Mouse (Mus musculus): ENCODE data around the gene Muc1. TPM values are rescaled to one million over a fixed set of nuclear protein-coding genes. Genes with fewer than 3 reads are reported as not detected.
A peak's percentile ranks its signal among the peaks of the same experiment; 100 is the strongest.

The Muc1 gene
- total RNA-seq, 2 experiments from 2014 or later: 0.44 to 1.1 TPM

DNA sequence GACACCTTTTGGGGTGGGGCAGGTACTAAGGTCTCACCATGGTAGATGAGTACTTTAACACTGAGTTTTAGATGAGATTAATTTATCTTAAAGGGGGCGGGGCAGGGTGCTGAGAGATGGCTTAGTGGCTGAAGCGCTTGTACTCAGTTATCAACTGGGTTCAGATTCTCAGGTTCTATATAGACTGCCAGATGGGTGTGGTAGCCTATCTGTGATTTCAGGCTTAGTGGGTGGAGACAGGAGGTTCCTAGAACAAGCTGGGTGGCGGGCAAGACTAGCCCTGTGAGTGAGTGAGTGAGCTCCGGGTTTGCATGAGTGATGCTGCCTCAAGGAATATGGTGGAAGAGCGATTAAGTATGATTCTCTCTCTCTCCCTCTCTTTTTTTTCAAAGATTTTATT is 26.1 kb downstream of the Muc1 start:
- intact Hi-C loops (cut with DNase I): no loop called here
- DNase-seq (ENCODE audit: low spot score in 2 of 2): no peak

DNA sequence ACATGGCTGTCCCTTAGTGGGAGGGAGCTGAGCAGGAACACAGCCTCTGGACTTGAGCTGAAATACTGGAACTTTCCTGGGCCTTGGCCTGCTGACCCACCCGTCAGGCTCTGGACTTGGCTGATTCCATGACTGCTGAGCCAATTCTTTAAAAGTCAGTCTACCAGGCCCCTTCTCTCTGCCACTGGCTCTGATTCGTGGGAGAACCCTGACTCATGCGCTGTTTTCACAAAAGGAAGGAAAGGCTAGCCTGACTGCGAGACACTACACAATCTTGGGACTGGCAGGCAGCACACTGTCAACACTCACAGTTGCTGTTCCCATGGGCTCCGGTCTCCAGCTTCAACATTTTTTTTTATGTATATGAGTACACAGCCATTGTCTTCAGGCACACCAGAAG is 27.3 kb downstream of the Muc1 start:
- intact Hi-C loops (cut with DNase I): no loop called here
- no peak for DNase-seq (ENCODE audit: low spot score in 2 of 2)

GRCm38 (mm10) chr3:89259076-89259475 is 30.2 kb downstream of the Muc1 start, which contains the start of gene Dpm3:
Gene Dpm3, plus strand, starts transcription at chr3:89259358.
- no peak for DNase-seq (ENCODE audit: low spot score in 2 of 2)
- intact Hi-C loops (cut with DNase I): no loop called here

DNA sequence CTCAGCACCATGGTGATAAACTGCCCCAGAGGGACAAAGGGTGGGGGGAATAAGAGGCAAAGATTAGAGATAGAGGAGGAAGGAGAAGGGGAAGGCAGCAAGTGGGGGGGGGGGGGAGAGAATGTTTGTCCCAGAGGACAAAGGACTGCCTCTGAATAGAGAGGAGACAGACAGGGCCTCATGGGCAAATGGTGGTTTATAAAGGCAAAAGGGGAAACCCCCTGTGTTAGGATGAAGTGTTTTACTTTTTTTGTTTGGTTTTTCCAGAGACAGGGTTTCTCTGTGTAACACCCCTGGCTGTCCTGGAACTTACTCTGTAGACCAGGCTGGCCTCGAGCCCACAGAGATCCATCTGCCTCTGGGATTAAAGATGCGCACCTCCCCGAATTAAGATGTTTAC is 31.4 kb downstream of the Muc1 start:
- DNase-seq (ENCODE audit: low spot score in 2 of 2): no peak
- intact Hi-C loops (cut with DNase I): no loop called here

DNA sequence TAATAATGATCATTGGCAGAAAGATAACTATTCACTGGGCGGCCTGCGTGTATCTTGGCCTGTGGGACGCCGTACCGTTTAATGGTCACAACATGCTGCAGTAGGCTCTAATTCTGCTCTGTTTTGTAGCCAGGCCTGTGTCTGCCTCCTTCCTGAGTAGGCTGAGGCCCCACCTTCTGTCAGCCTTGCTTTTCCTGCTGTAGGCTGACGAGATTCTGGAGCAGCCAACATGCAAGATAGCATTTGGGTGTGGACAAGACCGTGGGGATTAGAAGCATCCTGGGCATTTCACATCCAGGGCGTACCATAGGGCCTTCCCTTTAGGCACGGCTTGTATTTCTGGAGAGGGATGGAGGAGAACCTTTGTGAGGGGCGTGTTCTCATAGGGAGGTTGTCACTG is 33.6 kb downstream of the Muc1 start:
- intact Hi-C loops (cut with DNase I): no loop called here

GRCm38 (mm10) chr3:89266439-89266893 is 37.6 kb downstream of the Muc1 start:
- peak; percentile 78 to 84 for DNase-seq (ENCODE audit: low spot score in 2 of 2)
- intact Hi-C loops (cut with DNase I): no loop called here

More for the DNA sequence above, 33.6 kb downstream of the Muc1 start:
- DNase-seq (ENCODE audit: low spot score in 2 of 2): no peak

- DNase-seq (ENCODE audit: low spot score in 2 of 2): no peak
- intact Hi-C loops (cut with DNase I): loop anchor here (2.0 kb wide), 1 partner anchor 14 kb away; no protein-coding TSS in a partner anchor
These were observed 40.1 kb downstream of the Muc1 start for GRCm38 (mm10) chr3:89268916-89269315.

DNA sequence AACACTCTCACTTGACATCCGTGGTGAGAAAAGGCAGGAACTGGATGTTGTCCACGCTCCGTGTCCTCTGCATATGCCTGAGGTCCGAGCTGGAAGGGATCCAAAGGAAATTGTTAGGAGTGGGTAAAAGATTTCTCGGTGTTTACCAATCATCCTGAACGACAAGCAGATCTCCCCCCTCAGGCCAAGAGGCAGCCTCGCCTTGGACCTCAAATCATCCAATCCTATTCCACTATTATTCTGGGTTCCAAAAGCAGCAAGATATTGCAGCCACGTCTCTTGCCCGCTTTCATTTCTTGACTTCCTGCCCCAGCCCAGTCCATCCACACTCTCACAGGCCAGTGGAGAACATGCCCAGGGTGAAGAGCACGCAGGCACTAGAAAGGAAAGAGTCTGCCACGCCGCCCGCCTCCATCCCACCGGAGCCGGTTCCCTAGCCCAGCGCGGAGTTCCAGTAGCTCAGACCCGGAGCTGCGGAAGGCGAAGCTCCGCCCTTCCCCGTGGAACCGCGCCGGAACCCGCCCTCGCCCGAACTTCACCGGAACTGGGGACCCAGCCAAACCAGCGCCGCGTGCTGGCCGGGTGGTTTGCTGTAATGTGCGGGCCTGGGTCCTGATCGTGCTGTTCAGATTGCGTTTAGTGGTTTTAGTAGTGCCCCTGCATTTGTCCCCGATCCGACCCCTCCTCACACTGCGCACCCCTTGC is 41.3 kb downstream of the Muc1 start, which contains the start of gene Slc50a1:
Gene Slc50a1 (minus strand): TSS at position 520 of the 705 bp plus-strand sequence.
- intact Hi-C loops (cut with DNase I): no loop called here

DNA sequence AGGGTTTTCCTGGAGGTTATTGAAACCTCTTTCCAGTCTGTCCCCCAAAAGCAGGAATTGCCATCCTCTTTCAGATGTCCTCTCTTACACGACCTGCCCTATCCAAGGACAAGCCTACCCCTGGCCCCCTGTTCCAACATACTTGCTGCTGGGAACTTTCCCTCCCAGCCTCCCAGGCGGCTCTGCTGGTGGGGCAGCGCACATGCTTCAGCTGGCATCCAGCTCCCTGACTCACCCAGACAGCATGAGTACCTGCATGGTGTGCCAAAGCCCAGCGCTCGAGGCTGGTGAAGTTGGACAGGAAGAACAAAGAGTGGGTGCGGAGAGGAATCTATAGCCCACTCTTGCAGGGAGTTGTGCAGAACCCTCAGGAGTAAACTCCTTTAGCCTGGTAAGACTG is 42.0 kb downstream of the Muc1 start:
- intact Hi-C loops (cut with DNase I): no loop called here
- peak; percentile 67 to 81 for DNase-seq (ENCODE audit: low spot score in 2 of 2)

More for the DNA sequence above, 41.3 kb downstream of the Muc1 start, which contains the start of gene Slc50a1:
- peak; percentile 85 to 86 for DNase-seq (ENCODE audit: low spot score in 2 of 2)

GRCm38 (mm10) chr3:89271760-89272159 is 42.9 kb downstream of the Muc1 start:
- no peak for DNase-seq (ENCODE audit: low spot score in 2 of 2)
- intact Hi-C loops (cut with DNase I): no loop called here

GRCm38 (mm10) chr3:89276061-89276460 is 47.2 kb downstream of the Muc1 start:
- DNase-seq (ENCODE audit: low spot score in 2 of 2): no peak
- intact Hi-C loops (cut with DNase I): no loop called here

DNA sequence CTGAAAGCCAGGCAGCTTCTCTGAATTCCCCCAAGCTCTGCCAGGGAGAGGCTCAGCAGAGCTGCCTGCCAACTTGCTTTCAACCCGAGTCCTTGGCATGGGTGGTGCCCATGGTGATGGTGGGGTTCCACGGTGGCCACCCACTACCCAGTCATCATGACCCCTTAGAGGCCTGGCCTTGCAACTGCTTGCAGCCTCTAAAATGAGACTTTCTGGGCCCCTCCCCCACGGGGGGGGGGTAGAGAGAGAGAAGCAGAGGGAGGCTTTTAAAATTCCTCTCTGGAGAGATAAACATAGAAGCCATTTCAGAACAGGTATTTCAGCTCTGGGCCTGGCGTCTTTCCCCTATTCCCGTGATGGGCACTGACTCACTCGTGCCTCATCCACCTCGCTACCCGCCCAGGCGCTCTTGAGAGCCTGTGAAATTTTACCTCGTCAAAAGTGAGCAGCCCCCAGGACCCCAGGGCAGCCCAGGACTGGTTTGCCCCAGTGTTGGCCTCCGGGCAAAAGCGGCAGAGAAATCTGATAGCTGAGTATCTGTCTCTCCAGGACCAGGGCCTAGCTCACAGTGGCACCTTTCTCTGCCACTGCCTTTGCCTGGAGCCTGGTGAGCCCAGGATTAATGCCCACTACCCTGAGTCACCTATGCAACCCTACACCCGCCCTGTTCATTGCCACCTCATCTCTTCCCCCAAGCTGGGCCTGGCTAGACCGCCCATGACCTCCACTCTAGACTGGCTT is 48.6 kb downstream of the Muc1 start:
- peak in 1 of 2 experiments; percentile 64 for DNase-seq (ENCODE audit: low spot score in 2 of 2)
- intact Hi-C loops (cut with DNase I): no loop called here

GRCm38 (mm10) chr3:89278107-89278506 is 49.2 kb downstream of the Muc1 start:
- no peak for DNase-seq (ENCODE audit: low spot score in 2 of 2)
- intact Hi-C loops (cut with DNase I): no loop called here

DNA sequence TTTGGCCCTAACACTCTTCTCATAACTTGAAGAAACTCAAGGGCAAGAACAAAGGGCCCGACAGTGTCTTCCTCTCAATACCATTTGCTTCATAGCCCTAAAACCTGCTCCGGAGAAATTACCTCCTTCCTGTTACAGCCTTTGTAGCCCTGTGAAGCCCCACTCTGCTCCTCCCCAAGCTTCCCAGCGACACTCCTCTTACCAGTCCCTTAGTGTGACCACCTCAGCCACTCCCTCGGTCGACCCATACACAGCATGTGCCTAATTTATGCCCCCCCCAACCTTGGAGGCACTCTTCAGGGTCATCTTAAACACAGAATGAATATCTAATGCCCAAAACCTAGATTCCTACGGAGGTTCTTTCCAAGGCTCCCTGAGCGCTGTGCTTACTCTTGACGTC is 49.8 kb downstream of the Muc1 start:
- intact Hi-C loops (cut with DNase I): no loop called here
- no peak for DNase-seq (ENCODE audit: low spot score in 2 of 2)

- peak; percentile 81 to 82 for DNase-seq (ENCODE audit: low spot score in 2 of 2)
- intact Hi-C loops (cut with DNase I): no loop called here
These were observed 50.5 kb downstream of the Muc1 start for GRCm38 (mm10) chr3:89279153-89279890.

DNA sequence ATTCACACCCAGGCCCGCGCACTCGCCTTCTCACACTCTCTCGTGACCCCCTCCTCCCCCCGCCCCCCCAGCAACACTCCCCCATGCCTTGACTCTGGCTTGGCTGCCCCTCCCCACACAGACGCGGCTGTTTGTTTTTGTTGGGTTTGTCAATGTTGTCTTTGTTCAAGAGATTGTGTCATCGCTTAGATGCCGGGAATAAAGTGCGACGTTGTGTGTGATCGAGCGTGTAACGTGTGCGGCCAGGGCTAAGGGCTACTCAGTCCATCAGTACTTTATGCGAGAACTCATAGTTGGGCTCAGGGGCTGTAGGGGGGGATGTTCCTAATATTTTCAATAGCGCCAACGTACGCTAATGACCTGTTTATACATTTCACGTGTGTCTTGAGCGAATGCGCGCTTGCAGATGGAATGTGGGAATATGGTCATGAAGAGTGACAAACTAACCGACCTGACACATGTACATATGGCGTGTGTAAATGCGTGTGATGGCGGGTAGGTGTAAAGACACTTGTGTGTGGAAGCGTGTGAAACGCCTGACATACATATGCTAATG is 51.3 kb downstream of the Muc1 start:
- intact Hi-C loops (cut with DNase I): no loop called here
- DNase-seq (ENCODE audit: low spot score in 2 of 2): no peak

GRCm38 (mm10) chr3:89280606-89281511 is 52.0 kb downstream of the Muc1 start, which contains the start of gene Efna1:
Gene Efna1, minus strand, starts transcription at chr3:89281142.
- DNase-seq (ENCODE audit: low spot score in 2 of 2): peak in 1 of 2 experiments; percentile 35
- intact Hi-C loops (cut with DNase I): no loop called here

DNA sequence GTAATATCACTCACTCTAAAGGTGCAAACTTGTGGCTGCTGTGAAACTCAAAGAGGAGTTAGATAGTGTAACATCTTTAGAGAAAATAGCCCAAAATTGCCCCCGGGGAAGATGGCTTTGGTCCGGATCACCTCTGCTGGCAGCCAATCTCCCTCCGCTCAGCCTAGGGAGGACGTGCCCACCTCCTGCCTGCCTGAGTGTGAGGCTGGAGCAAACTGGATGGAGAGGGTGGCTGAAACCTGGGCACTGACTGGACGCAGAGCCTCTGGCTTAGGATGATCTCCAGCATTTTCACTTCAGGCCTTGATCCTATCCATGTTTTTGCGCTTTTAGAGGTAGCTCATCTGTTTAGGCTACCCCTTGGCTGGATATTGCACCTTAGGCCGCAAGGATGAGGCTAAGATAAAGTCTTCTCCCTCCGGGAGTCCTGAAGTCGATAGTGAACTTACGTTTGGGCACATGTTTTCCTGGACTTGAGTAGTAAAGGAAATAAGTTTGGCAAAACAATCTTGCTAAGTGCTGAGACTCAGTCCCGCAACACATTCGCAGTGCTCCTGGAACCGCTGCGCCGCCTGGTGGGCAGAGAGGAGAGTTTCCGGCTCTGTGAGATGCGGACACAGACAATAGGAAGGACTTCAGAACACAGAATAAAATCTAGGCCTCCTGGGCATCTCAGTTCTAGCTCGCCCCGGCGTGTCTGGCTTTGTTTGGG is 52.9 kb downstream of the Muc1 start:
- peak; percentile 81 for DNase-seq (ENCODE audit: low spot score in 2 of 2)
- intact Hi-C loops (cut with DNase I): loop anchor here (1.0 to 2.0 kb wide), 2 partner anchors 13 to 31 kb away; no protein-coding TSS in a partner anchor

Data from left cerebral cortex, postnatal 36 days (tissue).